Mouse (Mus musculus) limb, embryonic 12.5 days (tissue): ENCODE data around the gene Xkr7. TPM values are rescaled to one million over a fixed set of nuclear protein-coding genes. Genes with fewer than 3 reads are reported as not detected.

Experiments used
- ATAC-seq: fragments of 200-750 bp; cut with Nextera tagmentation; 2 replicates; pipeline ENCODE4 v1.8.0; 2017; ENCODE audit warnings: low read depth, moderate TSS enrichment; ENCODE audit not compliant: insufficient number of reproducible peaks, insufficient read depth, low FRiP score, low TSS enrichment
- H3K27ac ChIP-seq: fragments of 300-500 bp; sonication (generic); 2 replicates; pipeline ENCODE4 v1.5.1; 2016; ENCODE audit warnings: mild to moderate bottlenecking, moderate library complexity
- H3K27me3 ChIP-seq: fragments of 300-500 bp; sonication (generic); 2 replicates; pipeline ENCODE4 v1.6.1; 2016; ENCODE audit warnings: mild to moderate bottlenecking, moderate library complexity
- H3K36me3 ChIP-seq: fragments of 300-500 bp; sonication (generic); 2 replicates; pipeline ENCODE4 v1.6.1; 2016; ENCODE audit warnings: mild to moderate bottlenecking, moderate library complexity
- H3K4me1 ChIP-seq: fragments of 300-500 bp; sonication (generic); replicated peaks from 2 replicates; pipeline ENCODE4 v1.6.1; 2016
- H3K4me2 ChIP-seq: fragments of 300-500 bp; sonication (generic); 2 replicates; pipeline ENCODE4 v1.6.1; 2016; ENCODE audit warnings: mild to moderate bottlenecking, moderate library complexity
- H3K4me3 ChIP-seq: fragments of 300-500 bp; sonication (generic); replicated peaks from 2 replicates; pipeline ENCODE4 v1.5.1; 2016; ENCODE audit warnings: mild to moderate bottlenecking
- H3K9ac ChIP-seq: fragments of 300-500 bp; sonication (generic); replicated peaks from 2 replicates; pipeline ENCODE4 v1.6.1; 2016; ENCODE audit warnings: mild to moderate bottlenecking, moderate library complexity
- H3K9me3 ChIP-seq: fragments of 300-500 bp; sonication (generic); 2 replicates; pipeline ENCODE4 v1.6.1; 2016; ENCODE audit warnings: mild to moderate bottlenecking, moderate library complexity
- WGBS: fragments of 180-500 bp; shearing (Covaris S2); methylation state at CpG from one replicate; pipeline ENCODE4 v1.1.7; 2016; 5-methylcytosine and 5-hydroxymethylcytosine counted together
- polyA plus RNA-seq: library from polyadenylated mRNA; unstranded; fragments of >200 nt; fragmentation: Nextera tagmentation; extraction: Ambion mirVana; gene quantifications from 2 replicates; pipeline ENCODE4 v1.2.1, GENCODE M21; 2016

Gene Xkr7
- not detected in 2 replicates for polyA plus RNA-seq

GRCm38 (mm10) chr2:153031126-153032082 lies at the start of gene Xkr7:
Xkr7 (plus strand) TSS chr2:153031852.
- Histone ChIP-seq H3K36me3 (no peaks in the 10 kb centered on the region), H3K27me3 (peaks cover 89% of the 10 kb centered on the region), H3K4me3 (peak within 1 kb of the TSS; percentile 50), H3K9me3 (no peaks in the 10 kb centered on the region), H3K9ac (no peak within 1 kb of the TSS), H3K4me2 (peak within 1 kb of the TSS; percentile 86), H3K4me1 (peaks cover 10% of the 10 kb centered on the region), H3K27ac (no peak within 1 kb of the TSS)
- ATAC-seq = no peak
- WGBS = 2% methylated on average over 33 of the region's 54 CpGs

GRCm38 (mm10) chr2:152985582-152985981 lies 46.1 kb upstream of the Xkr7 start:
- no peak for ATAC-seq

GRCm38 (mm10) chr2:152991529-152991928 lies 40.1 kb upstream of the Xkr7 start:
- Histone ChIP-seq H3K9ac (no peak overlapping the region), H3K9me3 (no peaks in the 10 kb centered on the region), H3K4me1 (no peaks in the 10 kb centered on the region), H3K27me3 (0 out of 2 replicates have a peak, but pooled peaks cover 5% of the 10 kb centered on the region), H3K36me3 (no peaks in the 10 kb centered on the region), H3K4me2 (no peak overlapping the region), H3K27ac (no peak overlapping the region), H3K4me3 (no peak overlapping the region)
- 78% methylated on average over 9 of the region's 9 CpGs for WGBS
- ATAC-seq = no peak

More at GRCm38 (mm10) chr2:152985582-152985981, 46.1 kb upstream of the Xkr7 start:
- Histone ChIP-seq H3K27ac (no peak overlapping the region), H3K4me1 (no peaks in the 10 kb centered on the region), H3K4me2 (no peak overlapping the region), H3K27me3 (0 out of 2 replicates have a peak, but pooled peaks cover 5% of the 10 kb centered on the region), H3K4me3 (no peak overlapping the region), H3K36me3 (no peaks in the 10 kb centered on the region), H3K9me3 (no peaks in the 10 kb centered on the region), H3K9ac (no peak overlapping the region)
- 24% methylated on average over 1 of the region's 1 CpGs for WGBS

- H3K9me3 ChIP-seq = no peaks in the 10 kb centered on the region
- H3K27me3 ChIP-seq = peaks cover 3% of the 10 kb centered on the region; the same call in 1 of the 2 replicates
- H3K36me3 ChIP-seq = no peaks in the 10 kb centered on the region
- H3K27ac ChIP-seq = no peak overlapping the region
- no peaks in the 10 kb centered on the region for H3K4me1 ChIP-seq
- H3K9ac ChIP-seq = no peak overlapping the region
- H3K4me3 ChIP-seq = no peak overlapping the region
- no peak overlapping the region for H3K4me2 ChIP-seq
- ATAC-seq = no peak
- 77% methylated on average over 4 of the region's 4 CpGs for WGBS
Observed at GRCm38 (mm10) chr2:152997046-152997445, 34.6 kb upstream of the Xkr7 start.

GRCm38 (mm10) chr2:153002492-153003248 lies 29.0 kb upstream of the Xkr7 start:
- H3K4me1 ChIP-seq = no peaks in the 10 kb centered on the region
- H3K36me3 ChIP-seq = peaks cover 12% of the 10 kb centered on the region
- no peaks in the 10 kb centered on the region for H3K9me3 ChIP-seq
- H3K27me3 ChIP-seq = peaks cover 3% of the 10 kb centered on the region; the same call in 1 of the 2 replicates
- H3K27ac ChIP-seq = no peak overlapping the region
- no peak overlapping the region for H3K4me2 ChIP-seq
- 76% methylated on average over 15 of the region's 15 CpGs for WGBS
- H3K9ac ChIP-seq = no peak overlapping the region
- no peak overlapping the region for H3K4me3 ChIP-seq
- ATAC-seq = no peak

- no peak overlapping the region for H3K9ac ChIP-seq
- no peak overlapping the region for H3K27ac ChIP-seq
- no peaks in the 10 kb centered on the region for H3K9me3 ChIP-seq
- no peak overlapping the region for H3K4me2 ChIP-seq
- no peak overlapping the region for H3K4me3 ChIP-seq
- peaks cover 23% of the 10 kb centered on the region for H3K36me3 ChIP-seq
- H3K27me3 ChIP-seq = peaks cover 3% of the 10 kb centered on the region; the same call in 1 of the 2 replicates
- ATAC-seq = no peak
- H3K4me1 ChIP-seq = no peaks in the 10 kb centered on the region
- 72% methylated on average over 13 of the region's 13 CpGs for WGBS
Observed at GRCm38 (mm10) chr2:153003681-153004338, 27.8 kb upstream of the Xkr7 start.

- WGBS = 83% methylated on average over 3 of the region's 3 CpGs
- Histone ChIP-seq H3K9ac (no peak overlapping the region), H3K9me3 (no peaks in the 10 kb centered on the region), H3K4me1 (no peaks in the 10 kb centered on the region), H3K27ac (no peak overlapping the region), H3K36me3 (peaks cover 43% of the 10 kb centered on the region), H3K4me3 (no peak overlapping the region), H3K4me2 (no peak overlapping the region), H3K27me3 (peaks cover 3% of the 10 kb centered on the region; the same call in 1 of the 2 replicates)
- ATAC-seq = no peak
Observed at GRCm38 (mm10) chr2:153005981-153006380, 25.7 kb upstream of the Xkr7 start.

- H3K9me3 ChIP-seq = no peaks in the 10 kb centered on the region
- H3K36me3 ChIP-seq = peaks cover 72% of the 10 kb centered on the region
- no peaks in the 10 kb centered on the region for H3K27me3 ChIP-seq
- H3K4me1 ChIP-seq = peaks cover 7% of the 10 kb centered on the region
- ATAC-seq = no peak
- H3K9ac ChIP-seq = no peak overlapping the region
- H3K4me2 ChIP-seq = no peak overlapping the region
- no peak overlapping the region for H3K4me3 ChIP-seq
- 93% methylated on average over 12 of the region's 12 CpGs for WGBS
- no peak overlapping the region for H3K27ac ChIP-seq
Observed at GRCm38 (mm10) chr2:153009192-153009973, 22.3 kb upstream of the Xkr7 start.

GRCm38 (mm10) chr2:153013724-153014515 lies 17.7 kb upstream of the Xkr7 start:
- H3K4me1 ChIP-seq = peaks cover 13% of the 10 kb centered on the region
- peaks cover 48% of the 10 kb centered on the region for H3K36me3 ChIP-seq
- no peak for ATAC-seq
- H3K27ac ChIP-seq = no peak overlapping the region
- no peaks in the 10 kb centered on the region for H3K9me3 ChIP-seq
- H3K4me3 ChIP-seq = peak overlapping the region; percentile 94
- WGBS = 94% methylated on average over 11 of the region's 11 CpGs
- H3K4me2 ChIP-seq = peak overlapping the region; percentile 97
- peak overlapping the region; percentile 86 for H3K9ac ChIP-seq
- peaks cover 10% of the 10 kb centered on the region; the same call in 1 of the 2 replicates for H3K27me3 ChIP-seq
